Mouse (Mus musculus): ENCODE measurements around the gene Crtc1. TPM values are rescaled to one million over a fixed set of nuclear protein-coding genes. Genes with fewer than 3 reads are reported as not detected.

The Crtc1 gene
- total RNA-seq (2022), result 10 to 100 TPM; 25.3 to 52.7 (median 36.5) TPM

DNA sequence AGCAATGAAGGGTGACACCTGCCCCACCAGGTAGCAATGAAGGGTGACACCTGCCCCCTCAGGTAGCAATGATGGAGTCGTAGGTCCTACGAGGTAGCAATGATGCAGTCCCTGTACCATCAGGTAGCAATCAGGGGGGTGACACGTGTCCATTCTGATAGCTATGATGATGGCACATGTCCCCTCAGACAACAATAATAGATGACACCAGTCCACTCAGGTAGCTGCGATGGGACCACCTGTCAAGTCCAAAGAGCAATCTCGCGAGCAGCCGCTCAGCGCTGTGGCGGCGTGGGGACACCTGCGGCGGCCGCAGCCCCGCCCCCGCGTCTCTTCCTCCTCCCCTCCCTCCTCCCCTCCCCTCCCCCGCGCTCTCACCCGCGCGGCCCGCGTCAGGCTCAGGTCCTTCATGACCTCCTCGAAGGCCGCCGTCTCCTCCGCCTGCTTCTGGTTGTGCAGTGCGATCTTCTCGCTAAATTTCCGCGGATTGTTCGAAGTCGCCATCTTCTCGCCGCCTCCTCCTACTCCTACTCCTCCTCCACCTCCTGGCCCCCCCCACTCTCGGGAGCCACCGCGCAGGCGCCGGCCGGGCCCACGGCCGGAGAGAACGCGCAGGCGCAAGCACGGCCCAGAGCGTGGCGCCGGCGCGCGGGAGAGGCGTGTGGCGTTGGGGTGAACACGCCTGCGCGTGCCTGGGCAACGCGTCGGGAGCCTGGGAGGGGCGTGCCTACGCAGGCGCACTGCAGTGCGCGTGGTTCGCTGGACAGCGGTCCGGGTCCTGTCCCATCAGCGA lies at the start of gene Crtc1:
TSS of gene Crtc1 (minus strand) at position 525 of the 793 bp plus-strand sequence.
- DNase-seq, result peak; percentile 95

DNA sequence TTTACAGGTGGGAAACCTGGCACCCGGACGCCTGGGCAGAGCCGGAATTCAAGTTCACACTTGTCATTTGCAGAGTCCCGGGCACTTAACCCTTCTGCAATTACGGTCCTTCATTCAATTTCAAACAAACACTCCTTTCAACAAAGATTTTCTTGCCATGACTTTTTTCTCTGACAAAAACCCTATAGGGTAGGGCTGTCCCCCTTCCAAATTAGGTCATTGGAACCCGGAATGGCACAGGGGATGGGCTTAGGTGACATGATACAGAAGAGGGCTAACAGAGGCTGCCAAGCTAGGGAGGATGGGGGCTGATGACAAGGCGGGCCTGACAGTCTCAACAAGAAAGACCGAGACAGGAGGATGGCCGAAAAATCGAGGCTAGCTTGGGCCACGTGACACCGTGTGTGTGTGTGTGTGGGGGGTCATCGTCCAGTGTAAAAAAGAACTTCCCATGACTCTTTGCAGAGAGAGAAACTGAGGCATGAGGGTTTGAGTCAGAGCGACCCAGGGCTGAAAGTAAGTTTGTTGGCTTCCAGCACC lies 49.6 kb upstream of the Crtc1 start:
- DNase-seq, result no peak

DNA sequence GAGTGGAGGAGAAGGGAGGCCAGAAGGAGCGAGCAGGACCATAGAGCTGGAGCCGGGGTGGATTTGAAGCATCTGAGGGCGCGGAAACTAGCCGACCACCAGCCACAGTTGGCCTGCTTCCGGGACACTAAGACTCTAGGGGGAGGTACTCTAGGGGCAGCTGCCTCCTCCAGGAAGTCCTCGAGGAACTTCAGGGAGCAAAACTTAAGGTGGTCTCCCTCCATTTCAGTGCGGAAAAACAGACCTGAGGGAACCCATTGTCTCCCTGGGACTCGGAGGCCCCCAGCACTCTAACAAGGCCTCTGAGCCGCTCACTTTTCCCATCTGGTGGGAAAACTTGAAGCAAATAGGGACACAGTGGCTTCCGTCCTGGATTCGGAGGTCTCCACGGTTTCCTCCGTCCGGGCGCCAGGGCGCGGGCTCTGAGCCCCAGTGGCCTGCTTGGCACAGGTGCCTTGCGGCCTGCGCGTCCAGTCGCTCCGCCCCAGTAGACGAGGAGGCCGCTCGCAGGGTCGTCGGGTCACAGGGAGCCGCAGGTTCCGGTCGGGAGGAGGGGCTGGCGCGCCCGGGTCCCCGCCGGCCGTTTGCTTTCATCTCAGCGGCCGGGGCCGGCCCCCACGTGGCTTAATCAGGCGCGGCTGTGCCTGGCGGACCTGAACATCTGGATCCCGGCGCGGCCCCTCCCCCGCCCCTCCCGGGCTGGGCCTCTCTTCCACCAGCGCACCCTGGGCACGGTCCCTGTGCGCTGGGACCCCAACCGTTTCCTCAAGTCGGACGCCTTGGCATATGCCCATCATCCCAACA lies 48.8 kb upstream of the Crtc1 start:
- no peak for DNase-seq

DNA sequence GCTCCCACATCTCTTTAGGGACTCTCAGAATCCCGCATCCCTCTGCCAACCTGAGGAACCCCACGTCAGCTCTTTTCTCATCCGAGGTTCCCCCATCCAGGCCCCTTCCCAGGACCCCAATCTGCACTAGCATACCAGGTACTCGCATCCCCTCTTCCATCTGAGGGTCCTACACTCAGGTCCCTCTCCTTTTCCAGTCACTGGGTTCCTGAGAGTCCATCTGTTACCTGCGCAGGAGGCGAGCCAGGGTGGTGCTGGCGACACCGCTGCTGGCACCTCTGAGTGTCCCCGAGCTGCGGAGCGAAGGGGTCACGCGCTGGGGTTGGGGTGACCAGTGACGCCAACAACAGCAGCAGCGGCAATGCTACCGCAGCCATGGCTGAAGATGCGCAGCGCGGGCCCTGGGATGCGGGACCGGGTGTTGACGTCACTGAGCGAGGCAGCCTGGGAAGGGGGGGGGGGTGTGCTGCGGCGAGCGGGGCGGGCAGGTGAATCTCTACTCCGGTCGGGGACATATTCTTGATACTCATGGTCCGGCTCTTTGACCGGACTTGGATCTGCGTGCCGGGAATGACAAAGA lies 47.7 kb upstream of the Crtc1 start, which contains the start of gene Tmem59l:
TSS of gene Tmem59l (minus strand) at position 418 of the 580 bp plus-strand sequence.
- DNase-seq, result no peak

DNA sequence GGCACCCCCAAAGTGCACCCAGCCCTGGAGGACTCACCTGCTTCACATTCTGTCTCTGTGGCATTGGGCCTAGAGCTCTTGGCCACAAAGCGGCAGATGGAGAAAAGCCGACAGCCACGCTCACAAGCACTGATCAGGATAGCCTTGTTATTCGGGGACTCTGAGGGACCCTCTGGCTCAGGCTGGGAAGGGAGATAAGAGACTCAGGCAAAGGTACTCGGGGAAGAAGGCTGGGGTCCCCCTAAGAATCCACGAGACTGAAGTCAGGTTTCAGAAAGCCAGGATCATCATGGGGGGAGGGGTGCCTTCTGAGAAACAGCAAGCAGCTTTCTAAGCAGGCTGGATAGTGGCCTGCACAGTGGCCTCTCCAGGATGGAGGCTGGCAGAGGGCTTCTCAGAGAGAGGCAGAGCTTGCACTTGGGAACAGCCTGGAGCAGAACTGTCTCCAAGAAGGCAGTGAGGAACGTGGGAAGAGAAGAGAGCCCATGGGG lies 46.9 kb upstream of the Crtc1 start:
- no peak for DNase-seq

DNA sequence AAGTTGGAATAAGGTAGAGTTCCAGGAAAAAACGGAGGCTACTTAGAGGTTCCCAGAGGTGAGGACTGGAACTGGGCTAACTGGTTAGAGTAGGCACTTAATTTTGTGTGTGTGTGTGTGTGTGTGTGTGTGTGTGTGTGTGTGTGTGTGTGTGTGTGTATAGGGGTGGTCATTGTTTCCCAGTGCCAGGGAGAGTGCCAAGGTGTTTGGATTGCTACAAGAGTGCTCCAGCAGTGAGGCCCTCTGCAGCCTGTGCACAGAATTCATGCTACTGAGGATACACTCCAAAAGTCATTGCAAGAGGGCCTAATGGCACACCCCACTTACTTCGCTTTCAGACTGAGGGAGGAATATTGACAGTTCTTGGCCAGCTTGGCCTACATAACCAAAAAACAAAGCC lies 43.6 kb upstream of the Crtc1 start:
- DNase-seq, result no peak

DNA sequence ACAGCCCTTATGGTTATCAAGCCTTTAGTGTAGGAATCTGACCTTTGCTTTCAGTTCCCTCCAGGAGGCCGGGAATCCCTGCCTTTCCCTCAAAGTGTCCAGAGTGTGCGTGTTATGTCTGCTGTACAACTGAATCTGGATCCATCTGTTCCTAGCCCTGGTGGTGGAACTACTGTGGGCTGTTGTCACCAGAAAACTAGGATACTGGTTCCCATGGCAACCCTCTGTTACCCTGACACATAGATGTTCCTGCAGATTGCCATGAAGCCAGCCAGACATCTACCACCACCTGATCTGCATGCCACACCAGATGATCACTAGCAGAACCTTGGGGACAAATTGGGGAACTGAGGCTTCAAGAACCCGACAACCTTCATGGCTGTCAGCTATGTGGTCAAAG lies 42.5 kb upstream of the Crtc1 start:
- DNase-seq, result no peak

DNA sequence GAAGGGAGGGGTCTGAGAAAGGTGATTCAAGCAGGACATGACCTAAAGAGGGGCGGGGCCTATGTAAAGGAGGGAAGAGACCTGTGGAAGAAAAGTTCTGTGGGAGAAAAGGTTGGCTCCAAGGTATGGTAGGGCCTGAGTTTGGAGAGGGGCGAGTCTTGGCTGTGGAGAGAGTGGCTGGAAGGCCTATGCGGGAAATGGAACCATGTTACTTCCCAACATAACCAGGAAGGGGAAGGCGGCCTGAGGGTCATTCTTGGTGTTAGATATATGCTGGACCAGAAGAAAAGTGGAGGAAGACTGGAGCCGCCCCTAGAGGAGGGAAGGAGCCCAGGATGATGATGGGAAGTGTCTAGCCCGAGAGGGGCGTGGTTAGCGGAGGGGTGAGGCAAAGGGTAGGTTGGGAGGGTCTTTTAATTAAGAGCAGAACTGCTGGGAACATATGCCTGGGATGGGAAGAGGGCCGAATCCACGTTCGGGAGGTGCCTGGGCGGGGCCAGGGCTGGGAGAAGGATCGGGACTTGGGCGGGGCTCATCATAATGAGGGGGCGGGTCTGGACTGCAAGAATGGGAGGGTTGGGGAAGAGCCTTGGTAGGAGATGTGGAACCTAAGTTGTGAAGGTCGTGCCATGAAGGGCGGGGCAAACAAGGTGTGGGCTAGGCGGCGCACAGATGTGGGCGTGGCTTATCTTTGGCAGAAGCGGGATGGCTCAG lies 38.0 kb upstream of the Crtc1 start:
- DNase-seq, result no peak

DNA sequence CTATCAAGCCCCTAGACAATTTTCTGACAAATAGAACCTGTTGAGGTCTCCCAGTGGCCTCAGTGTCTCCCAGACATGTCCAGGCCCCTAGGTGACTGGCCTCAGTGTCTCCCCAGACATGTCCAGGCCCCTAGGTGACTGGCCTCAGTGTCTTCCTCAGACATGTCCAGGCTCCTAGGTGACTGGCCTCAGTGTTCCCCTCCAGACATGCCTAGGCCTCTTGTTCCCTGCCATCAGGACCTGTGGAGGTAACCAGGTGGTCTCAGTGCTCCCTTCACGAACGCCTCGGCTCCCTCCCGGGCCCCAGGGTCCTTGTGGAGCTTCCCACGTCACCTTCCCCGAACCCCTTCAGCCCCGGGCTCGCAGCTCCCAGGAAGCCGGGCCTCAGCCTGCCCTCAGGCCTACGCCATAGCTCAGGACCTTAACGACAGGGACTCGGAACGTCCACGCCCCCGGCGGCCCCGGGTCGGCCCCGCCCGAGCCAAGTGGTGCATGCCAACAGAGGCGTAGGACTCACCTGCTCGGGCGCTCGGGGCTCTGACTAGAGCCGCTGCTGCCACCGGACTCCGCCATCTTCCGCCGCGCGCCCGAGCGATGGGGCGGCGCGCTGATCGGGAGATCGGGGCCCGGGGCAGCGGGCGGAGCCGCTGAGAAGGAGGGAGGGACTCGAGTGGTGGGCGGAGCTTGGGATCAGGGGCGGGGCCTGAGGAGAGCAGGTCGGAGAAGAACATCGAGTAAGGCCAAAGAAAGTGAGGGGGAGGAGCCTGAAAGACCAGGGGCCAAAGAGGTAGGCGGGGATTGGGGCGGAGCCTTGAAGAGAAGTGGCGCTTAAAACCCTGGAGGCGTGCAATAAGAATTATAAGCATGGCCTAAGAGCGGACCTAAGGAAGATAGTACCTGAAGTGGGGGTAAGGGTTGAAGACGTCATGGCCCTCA lies 37.2 kb upstream of the Crtc1 start, which contains the start of gene Klhl26:
TSS of gene Klhl26 (minus strand) at position 636 of the 936 bp plus-strand sequence.
- peak; percentile 95 for DNase-seq

DNA sequence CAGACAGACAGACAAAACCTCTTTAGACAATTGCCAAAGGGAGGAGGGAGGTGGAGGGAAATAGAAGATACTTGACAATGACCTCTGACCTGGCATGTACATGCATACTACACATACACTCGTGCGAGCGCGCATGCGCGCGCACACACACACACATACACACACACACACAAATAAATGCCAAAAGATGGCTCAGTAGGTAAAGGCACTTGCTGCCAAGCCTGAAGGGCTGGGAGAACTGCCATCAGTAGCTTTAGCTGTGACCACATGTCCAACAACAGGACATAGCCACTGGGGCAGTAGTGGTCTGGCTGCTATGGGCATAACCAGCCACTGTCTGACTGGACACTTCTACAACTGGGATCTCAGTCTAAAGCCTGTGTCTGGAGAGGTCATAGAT lies 32.5 kb upstream of the Crtc1 start:
- no peak for DNase-seq

DNA sequence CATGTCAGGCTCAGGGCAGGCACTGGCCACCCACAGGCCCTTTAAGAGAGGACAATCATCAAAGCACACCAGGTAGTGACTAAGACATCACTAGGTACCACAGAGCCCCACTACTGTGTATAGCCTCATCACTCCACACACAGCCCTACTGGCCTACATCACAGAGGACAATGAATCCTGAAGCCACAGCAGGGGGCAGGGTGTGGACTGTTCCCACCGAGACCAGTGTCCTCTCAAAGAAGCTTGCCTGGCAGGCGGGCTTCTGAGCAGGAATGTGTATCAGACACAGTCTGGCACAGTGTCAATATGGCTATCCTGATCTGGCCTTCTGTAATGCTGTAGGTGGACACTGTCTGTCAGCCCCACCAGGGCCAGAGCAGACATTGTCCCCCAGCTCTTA lies 30.6 kb upstream of the Crtc1 start:
- DNase-seq, result no peak

DNA sequence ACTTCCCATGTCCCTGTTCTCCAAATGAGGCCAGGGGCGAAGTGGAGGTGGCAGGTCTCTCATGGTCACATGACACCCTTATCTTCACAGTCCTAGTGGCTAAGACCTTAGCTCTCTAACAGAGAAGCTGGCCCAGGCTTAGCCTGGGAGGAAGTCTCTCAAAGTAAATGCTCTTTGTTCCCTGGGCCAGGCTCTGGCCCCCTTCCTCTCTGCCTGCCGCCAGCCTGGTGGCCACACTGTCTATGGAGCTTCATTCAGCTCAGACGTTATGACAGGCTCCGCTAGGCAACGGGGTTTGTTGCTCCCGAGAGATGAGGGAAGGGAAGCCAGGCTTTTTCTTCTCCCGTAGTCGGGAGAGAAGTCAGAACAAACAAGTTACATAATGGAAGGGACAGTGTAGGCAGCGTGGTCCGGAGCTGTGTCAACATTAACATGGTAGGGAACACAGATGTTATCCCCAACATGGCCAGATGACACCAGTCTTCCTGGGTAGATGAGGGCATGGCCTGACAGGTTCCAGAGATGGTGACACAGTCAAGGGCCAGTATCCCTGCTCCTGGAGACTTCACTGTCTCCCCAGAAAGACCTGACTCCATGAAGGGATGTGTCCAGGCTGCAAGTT lies 30.0 kb upstream of the Crtc1 start:
- no peak for DNase-seq

DNA sequence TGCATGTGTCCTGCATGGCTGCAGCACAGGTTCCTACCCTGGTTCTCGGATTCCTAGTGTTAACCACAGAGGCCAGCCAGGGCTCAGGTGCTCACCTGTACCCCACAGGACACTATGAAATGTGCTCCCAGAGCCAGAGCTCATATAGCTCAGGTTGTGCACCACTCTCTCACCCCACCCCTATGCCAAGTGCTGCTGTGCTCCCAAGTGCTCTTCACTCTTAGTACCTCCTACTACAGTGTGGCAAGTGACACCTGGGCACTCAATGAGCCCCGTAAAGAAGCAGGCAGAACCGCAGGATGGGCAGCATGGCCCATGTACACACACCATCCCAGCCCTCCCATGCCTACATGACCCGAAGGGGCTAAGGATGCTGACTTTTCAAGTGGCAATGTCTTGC lies 29.4 kb upstream of the Crtc1 start:
- DNase-seq, result no peak

DNA sequence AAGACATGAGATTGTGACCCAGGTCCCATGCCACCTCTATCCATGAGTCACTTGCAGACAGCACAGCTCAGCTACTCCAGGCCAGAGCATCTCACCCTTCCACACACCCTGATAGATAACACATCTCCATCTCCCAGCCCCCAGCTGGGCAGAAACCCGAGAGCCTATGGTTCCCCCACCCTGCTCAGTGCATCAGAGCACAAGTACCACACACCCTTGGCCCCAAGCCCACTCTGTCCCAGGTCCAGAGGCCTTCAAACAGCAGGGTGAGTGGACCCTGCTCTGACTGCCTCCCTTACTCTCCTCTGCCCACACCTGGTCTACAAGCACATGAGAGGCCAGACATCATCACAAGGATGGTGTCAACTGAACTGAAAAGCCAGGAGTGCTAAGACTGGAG lies 28.5 kb upstream of the Crtc1 start:
- DNase-seq, result no peak

DNA sequence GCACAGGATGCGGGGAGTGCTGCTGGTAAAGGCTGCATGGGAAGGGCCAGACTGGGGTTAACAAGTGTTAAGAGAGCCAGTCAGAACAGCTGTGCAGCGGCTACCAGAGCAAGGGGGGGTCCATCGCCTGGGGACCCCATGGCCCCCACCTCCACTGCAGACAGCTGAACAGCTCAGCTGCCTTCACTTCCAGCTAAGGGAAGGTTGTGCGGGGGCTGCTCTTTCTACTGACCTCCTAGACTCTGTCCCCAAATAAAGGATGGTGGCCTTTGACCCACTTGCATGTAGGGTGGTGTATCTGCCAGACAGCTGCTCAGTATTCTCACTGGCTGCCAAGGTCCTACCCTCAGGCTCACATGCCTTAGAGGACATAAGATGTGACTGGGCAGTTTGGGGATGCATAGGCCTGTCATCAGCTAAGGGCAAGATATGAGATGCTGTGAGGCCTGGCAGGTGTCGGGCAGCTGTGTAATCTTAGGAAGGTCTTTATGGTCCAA lies 27.9 kb upstream of the Crtc1 start:
- DNase-seq, result no peak

DNA sequence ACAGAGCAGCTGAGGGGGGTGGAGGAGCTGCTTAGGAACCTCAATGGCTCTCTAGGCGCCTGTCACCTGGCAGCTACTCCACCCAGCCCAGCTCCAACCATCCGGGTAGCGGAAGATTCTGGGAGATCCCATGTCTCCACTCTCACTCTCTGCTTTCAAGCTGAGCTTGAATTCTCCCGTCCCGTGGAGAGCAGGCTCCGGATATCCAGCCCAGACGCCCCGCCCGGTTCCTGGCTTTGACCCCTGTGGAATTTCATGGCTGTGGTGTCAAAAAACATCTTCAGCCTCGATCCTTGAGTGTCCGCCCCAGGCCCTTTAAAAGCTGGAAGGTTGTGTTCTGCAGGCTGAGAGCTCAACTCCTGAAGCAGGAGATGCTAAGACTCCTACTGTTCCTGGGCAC lies 27.4 kb upstream of the Crtc1 start:
- no peak for DNase-seq

DNA sequence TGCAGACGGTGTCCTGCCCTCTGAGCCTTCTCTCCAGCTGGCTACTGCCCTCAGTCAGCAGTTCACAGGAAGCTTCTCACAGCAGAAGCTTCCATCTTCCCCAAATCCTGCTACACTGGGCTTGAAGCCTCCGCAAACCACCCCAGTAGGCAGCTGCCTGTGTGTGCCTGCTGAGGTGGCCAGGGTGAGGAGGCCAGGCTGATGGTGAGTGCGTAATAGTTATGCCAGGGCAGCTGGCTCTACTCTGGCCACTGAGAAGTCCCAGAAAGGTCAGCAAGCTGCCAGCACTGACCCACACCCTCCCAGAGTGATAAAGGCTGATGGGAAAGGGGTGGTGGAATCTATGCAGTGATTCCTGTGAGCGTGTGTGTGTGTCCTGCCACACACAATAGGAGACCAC lies 26.9 kb upstream of the Crtc1 start:
- DNase-seq, result no peak

DNA sequence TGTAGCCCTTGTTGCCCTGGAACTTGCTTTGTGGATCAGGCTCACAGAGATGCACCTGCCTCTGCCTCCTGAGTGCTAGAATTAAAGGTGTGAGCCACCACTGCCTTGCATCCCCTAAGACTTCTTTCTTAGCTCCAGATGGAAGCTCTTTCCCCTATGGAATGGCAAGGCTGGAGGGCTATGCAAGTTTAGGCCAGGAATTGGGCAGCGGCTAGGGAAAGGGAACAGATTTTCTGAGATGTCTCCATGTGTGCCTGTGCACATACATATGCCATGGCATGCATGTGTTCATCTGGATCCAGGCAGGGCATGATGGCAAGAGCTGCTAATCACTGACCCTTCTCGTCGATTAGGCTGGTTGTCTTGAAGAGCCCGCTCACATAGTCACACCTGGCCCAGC lies 26.3 kb upstream of the Crtc1 start:
- DNase-seq, result no peak

DNA sequence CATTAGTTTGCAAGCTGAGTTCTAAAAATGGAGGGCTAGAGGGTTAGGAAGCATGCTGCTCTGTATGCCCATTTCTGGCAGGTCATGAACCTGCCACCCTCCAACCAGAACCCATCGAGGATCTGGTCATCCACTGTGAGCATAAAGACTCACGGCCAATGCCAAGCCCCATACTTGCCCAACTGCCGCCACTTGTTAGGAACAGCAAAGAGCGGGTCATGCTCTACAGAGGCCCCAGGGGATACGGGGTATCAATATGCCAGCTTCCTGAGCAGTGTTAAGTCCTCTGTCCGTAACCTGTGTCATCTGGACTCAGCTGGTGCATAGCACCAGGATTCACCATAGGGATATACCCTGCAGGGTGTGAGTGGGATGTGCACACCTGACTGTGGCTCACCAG lies 24.8 kb upstream of the Crtc1 start:
- no peak for DNase-seq

DNA sequence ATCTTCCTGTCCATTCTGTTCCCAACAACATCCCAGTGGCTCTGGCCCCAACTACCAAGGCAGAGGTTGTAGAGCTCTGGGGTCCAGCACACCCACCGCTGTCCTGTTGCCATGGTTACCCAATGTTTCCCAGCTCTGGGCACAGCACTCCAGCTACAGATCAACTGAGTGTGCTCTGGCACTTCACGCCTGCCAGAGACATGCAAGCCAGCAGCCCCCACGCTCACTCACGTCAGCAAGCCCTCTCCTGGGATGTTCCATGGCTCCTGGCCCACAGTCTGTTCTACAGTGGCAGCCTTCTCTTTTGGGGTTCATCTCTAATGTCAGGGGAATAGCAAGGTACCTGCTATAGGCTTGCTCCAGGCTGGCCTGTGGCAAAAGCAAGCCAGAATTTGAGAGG lies 23.9 kb upstream of the Crtc1 start:
- no peak for DNase-seq

DNA sequence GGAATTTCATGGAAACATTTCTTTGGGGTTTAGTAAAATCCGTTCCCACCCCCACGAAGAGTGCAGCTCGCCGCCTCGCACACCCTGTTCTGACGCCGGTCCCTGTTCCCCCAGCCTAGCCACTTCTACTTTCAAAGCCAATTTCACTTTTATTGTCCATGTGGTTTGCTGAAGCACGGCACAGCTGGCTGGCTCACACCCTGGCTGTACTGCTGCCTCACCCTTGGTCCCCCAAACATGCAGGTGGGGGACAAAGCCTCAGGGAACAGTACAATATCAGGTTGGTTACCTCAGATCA lies 23.1 kb upstream of the Crtc1 start:
- DNase-seq, result no peak
